Mouse (Mus musculus) megakaryocyte, adult 5-6 weeks (primary cell): ENCODE measurements around the gene Nfatc4. TPM values are rescaled to one million over a fixed set of nuclear protein-coding genes. Genes with fewer than 3 reads are reported as not detected.

Experiments
- ATAC-seq: 2 replicates; pipeline ENCODE4 v1.8.0; 2016; ENCODE audit warnings: mild to moderate bottlenecking, inconsistent platforms; ENCODE audit not compliant: poor library complexity, severe bottlenecking
- total RNA-seq, 2 experiments: library from RNA; stranded (forward) in 1 of 2; stranded (reverse) in 1 of 2; fragments of 153-499, 151-499 nt in 1 of 2; fragments of 221-1000, 200-1000 nt in 1 of 2; gene quantifications; 2 replicates each; pipeline versions ENCODE4 v1.2.3 to v1.2.4; 2015 to 2017

The Nfatc4 gene
- not detected in 2 replicates for total RNA-seq (2015)
- total RNA-seq (2017) = not detected in 2 replicates

DNA sequence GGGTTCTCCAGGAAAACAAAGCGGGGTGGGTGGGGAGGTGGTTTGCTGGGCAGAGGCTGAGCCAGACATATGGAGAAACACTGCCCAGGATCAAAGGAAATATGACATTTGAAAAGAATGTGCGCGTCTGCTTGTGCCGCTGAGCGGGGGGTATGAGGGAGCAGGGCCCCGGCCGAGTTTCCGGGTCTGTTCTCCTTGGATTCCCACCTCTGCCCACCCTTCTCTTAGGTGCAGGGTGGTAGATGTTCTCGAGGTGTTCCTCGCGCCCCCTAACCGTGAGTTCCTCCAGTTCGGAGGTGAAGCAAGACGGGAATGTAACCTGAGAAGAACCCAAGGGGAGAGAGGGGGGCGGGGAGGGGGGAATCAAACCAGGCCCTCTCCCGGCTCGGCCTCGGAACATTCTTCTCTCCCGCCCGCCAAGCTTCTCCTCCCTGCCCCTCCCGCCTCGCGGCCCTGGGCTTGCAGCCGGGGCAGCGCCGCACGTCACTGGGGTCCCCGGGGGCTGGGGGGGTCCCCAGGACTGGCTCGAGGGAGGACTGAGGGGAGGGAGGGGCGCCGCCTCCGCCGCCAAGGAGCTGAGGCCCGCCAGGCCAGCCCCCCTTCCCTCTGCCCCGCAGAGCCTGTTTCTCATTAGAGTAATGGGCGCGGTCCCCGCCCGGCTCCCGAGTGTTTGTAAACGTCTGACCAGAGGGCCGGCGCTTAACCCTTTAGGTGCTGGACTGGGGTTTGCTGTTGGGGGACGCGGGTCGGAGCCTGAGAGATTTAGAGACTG lies at the start of gene Nfatc4:
Gene Nfatc4 (plus strand): TSS at position 154 of the 772 bp plus-strand sequence.
- no peak for ATAC-seq

DNA sequence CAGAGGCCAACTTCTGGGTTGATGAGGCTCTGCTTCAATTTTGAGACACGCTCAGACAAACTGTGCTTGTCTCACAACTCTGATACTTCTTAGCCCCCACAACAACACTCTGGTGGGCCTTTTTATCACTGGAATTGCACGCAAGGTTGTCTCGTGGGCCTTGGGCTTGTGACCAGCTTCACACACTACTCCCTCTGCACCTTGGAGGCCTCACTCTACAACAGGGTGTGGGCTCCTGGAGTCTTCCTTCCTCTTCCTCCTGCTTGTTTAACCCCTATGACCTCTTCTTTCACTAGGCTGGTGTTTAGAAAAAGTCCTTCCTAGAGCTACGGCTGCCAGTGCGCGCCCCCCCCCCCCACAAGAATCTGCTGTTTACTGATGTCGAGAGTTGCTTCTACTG lies 46.2 kb upstream of the Nfatc4 start:
- ATAC-seq = no peak

DNA sequence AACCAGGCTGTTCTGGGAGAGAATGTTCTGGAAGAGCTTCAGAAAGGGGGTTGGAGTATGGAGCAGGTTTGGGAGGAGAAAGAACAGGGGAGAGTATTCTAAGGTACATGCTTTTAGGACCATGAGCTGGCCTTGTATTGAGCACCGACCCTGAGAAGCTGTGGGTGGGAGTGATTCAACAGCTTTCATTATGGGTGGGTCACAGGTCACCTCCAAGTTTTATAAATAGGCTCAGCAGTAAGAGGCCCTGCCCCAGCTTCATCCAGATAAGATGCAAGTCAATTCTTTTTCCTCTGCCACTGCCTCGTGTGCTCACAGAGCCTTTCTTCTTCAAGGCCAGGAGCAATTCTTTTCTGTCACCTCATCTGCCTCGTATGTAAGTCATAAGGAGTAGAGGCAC lies 45.8 kb upstream of the Nfatc4 start:
- ATAC-seq = no peak

- peak; percentile 43; the same call in 1 of the 2 replicates for ATAC-seq
Measured at GRCm38 (mm10) chr14:55777806-55778205, 45.1 kb upstream of the Nfatc4 start.

DNA sequence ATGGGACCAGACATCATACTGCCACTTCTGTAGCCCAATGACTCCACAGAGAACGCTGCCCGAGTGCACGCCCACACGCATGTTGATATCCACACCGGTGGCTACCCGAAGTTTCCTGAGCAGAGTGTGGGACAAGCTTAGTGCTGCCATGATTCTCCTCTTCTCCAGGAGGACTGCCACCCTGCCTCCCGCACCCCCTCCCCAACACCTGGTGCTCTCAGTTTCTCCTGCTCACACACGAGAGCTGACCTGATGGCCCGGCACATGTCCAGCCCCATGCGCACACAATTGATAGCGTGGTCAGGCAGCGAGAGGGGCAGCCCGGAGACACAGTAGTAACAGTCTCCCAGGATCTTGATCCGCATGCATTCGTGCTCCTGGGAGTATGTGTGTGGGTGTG lies 44.3 kb upstream of the Nfatc4 start:
- ATAC-seq = no peak

GRCm38 (mm10) chr14:55779656-55780055 lies 43.3 kb upstream of the Nfatc4 start:
- no peak for ATAC-seq

- ATAC-seq = no peak
Measured at GRCm38 (mm10) chr14:55780736-55781135, 42.2 kb upstream of the Nfatc4 start.

DNA sequence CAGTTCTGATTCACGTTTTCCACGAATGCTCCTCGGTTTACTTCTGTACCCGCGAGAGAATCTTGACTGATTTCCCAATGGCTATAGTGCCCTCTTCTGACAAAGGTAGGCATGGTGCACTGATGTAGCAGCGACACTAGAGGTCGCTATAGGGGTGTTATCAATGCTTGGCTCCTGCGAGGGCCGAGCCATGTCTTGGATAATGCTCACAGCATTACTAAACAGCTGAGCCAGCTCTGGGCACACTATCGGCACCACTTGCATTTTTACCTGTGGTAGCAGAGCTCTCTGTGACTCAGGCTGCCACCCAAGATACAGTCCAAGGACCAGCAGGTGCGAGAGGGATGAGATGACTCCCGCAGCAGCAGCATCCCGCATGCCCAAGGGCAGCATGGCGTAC lies 41.6 kb upstream of the Nfatc4 start:
- peak; percentile 89 for ATAC-seq

GRCm38 (mm10) chr14:55782361-55782960 lies 40.5 kb upstream of the Nfatc4 start:
- no peak for ATAC-seq

DNA sequence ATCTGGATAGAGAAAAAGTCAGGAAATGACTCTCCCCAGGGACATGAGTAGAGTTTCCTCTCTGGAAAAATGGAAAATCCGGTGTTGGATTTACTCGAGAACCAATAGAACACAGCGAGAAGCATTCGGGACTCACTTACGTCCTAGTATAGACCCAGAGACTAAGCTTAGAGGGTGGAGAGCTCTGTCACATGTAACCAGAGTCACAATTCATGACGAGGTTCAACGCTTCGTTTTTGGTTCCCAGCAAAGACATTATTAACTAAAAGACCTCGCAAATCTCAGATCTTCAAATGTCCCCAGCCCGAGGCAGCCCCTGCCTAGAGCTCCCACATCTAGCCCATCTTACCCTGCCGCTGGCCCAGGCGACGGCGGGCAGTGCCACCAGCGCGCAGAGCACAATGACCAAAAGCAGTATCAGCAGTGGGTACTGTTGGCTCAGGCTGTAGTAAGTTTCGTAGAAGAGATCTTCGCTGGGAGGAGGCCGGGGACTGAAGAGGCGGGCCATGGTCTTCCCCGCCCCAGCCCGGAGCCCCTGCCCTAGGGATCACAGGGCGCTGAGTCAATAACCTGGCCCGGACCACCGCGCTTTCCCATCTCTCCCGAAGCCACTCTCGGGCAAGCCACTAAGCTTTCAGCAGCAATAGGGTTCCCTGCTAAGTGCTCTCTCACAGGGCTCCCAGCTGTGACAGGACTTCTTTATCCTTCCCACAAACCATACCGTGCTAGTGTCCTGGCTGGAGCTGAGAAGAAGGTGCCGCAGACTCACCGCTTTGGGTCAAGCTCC lies 39.6 kb upstream of the Nfatc4 start:
- no peak for ATAC-seq

- no peak for ATAC-seq
Measured at GRCm38 (mm10) chr14:55783958-55784235, 39.0 kb upstream of the Nfatc4 start, which contains the start of gene Adcy4. TSS of gene Adcy4 (minus strand) at chr14:55784095.

DNA sequence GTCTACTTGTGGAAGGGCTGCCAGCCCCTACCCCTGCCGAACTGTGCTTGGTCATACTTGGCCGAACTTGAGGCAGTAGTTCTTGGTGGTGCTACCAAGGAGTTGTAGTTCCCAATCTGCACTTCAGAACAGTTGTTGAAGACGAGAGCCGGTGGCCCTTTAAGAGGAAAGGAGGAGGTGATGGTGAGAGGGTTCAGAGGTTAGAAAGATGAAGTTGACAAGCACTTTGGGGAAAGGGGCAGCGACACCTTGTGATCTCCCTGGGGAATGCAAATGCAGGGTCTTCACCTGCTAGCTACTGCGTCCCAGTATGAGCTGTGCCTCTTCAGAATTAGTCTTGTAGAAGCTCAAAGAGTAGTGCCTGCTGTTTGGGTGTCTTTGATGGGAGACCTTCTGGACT lies 37.7 kb upstream of the Nfatc4 start:
- no peak for ATAC-seq

- 0 out of 2 replicates have a peak, but pooled peaks have one; percentile 3 for ATAC-seq
Measured at GRCm38 (mm10) chr14:55787731-55788130, 35.2 kb upstream of the Nfatc4 start.

GRCm38 (mm10) chr14:55788256-55789050 lies 34.5 kb upstream of the Nfatc4 start, which contains the start of gene Ripk3:
TSS of gene Ripk3 (minus strand) at chr14:55788865.
- ATAC-seq = peak; percentile 88

- no peak for ATAC-seq
Measured at GRCm38 (mm10) chr14:55793461-55793860, 29.5 kb upstream of the Nfatc4 start.

DNA sequence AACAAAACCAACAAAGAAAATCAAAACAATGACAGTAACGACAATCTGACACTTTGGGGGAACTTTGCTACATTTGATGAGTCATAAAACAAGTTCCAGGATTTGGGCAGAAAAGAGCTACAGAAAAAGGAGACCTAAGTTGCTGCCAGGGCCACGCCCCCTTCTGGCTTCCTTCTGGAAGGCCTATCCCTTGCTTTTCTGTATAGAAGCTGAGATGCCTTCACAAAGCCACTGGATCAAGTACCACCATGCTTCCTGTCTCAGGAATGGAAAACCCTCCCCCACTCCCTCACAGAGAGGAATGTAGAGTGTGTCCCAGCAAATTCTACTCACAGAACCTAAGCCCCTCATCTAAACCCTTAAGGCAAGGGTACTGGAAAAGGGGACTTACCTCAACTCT lies 29.0 kb upstream of the Nfatc4 start:
- no peak for ATAC-seq

- no peak for ATAC-seq
Measured at GRCm38 (mm10) chr14:55795380-55796163, 27.4 kb upstream of the Nfatc4 start.

- ATAC-seq = 0 out of 2 replicates have a peak, but pooled peaks have one; percentile 38
Measured at GRCm38 (mm10) chr14:55814885-55815284, 8.1 kb upstream of the Nfatc4 start.

GRCm38 (mm10) chr14:55815310-55815751 lies 7.6 kb upstream of the Nfatc4 start:
- ATAC-seq = peak; percentile 71

DNA sequence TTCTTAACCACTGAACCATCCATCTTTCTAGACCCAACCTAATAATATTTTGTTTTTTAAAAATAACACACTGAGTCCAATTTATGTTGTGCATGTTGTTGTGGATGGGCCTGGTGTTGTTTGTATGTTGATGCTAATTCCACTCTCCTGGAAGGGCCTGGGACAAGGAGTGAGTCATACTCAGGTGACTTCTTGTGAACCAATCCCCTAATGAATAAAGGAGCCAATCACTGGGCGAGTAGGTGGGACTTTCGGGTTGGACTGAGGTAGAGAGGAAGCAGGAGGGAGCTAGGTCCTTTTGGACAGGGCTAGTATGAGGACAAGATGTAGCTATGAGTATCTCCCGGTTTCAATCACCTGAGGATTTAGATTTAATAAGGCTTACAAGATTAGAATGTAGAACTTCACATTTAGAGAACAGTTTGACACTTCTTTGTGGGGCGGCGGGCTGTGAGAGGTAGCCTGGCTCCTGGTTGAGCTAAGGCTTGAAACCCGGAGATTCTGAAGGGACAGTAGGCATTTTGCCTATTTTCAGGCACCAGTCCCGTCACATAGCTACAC lies 3.0 kb upstream of the Nfatc4 start:
- ATAC-seq = no peak
